Mouse (Mus musculus): ENCODE measurements around the gene Myoz2. TPM values are rescaled to one million over a fixed set of nuclear protein-coding genes. Genes with fewer than 3 reads are reported as not detected.

Gene Myoz2
- total and polyA plus RNA-seq, 2 experiments from 2014 or later, result not detected

- TF ChIP-seq CTCF (IDR thresholded peaks at IDR 0.05; ENCODE audit: low read depth), result no peak
- DNase-seq (ENCODE audit: low spot score) (no peak), ATAC-seq (peak; percentile 35; the same call in 1 of the 2 replicates)
Measured at GRCm38 (mm10) chr3:122974833-122975232, 60.0 kb downstream of the Myoz2 start.

GRCm38 (mm10) chr3:122972126-122972822 is 62.5 kb downstream of the Myoz2 start:
- no peak for ATAC-seq
- 79% methylated on average over 3 of the region's 3 CpGs for WGBS

More at GRCm38 (mm10) chr3:122974833-122975232, 60.0 kb downstream of the Myoz2 start:
- H3K4me2 ChIP-seq (ENCODE audit: low read depth, low read length), result no peak overlapping the region
- no peaks in the 10 kb centered on the region for H3K36me3 ChIP-seq (ENCODE audit: insufficient read depth, low read length)
- no peak overlapping the region for H3K27ac ChIP-seq
- 37% methylated on average over 3 of the region's 3 CpGs for WGBS
- no peaks in the 10 kb centered on the region for H3K4me1 ChIP-seq (ENCODE audit: insufficient read depth, low read length)
- H3K9me3 ChIP-seq (ENCODE audit: low read length), result no peaks in the 10 kb centered on the region
- no peak overlapping the region for H3K9ac ChIP-seq (replicated peaks; ENCODE audit: low read length)
- H3K4me3 ChIP-seq (ENCODE audit: low read length), result no peak overlapping the region
- no peaks in the 10 kb centered on the region for H3K27me3 ChIP-seq (ENCODE audit: insufficient read depth, low read length)

GRCm38 (mm10) chr3:122968391-122968790 is 66.4 kb downstream of the Myoz2 start:
- WGBS, result 86% methylated on average over 9 of the region's 9 CpGs
- DNase-seq (ENCODE audit: low spot score), result no peak
- no peaks in the 10 kb centered on the region for H3K27me3 ChIP-seq (ENCODE audit: insufficient read depth, low read length)
- no peaks in the 10 kb centered on the region for H3K9me3 ChIP-seq (ENCODE audit: low read length)
- no peak overlapping the region for H3K27ac ChIP-seq
- no peaks in the 10 kb centered on the region for H3K36me3 ChIP-seq (ENCODE audit: insufficient read depth, low read length)
- no peak overlapping the region for H3K4me3 ChIP-seq (ENCODE audit: low read length)
- H3K4me2 ChIP-seq (ENCODE audit: low read depth, low read length), result no peak overlapping the region
- ATAC-seq, result no peak
- no peak for TF ChIP-seq CTCF (IDR thresholded peaks at IDR 0.05; ENCODE audit: low read depth)
- H3K9ac ChIP-seq (replicated peaks; ENCODE audit: low read length), result no peak overlapping the region
- no peaks in the 10 kb centered on the region for H3K4me1 ChIP-seq (ENCODE audit: insufficient read depth, low read length)

More at GRCm38 (mm10) chr3:122972126-122972822, 62.5 kb downstream of the Myoz2 start:
- Histone ChIP-seq H3K27ac (no peak overlapping the region), H3K9me3 (ENCODE audit: low read length) (no peaks in the 10 kb centered on the region), H3K9ac (replicated peaks; ENCODE audit: low read length) (no peak overlapping the region), H3K36me3 (ENCODE audit: insufficient read depth, low read length) (no peaks in the 10 kb centered on the region), H3K4me1 (ENCODE audit: insufficient read depth, low read length) (no peaks in the 10 kb centered on the region), H3K4me2 (ENCODE audit: low read depth, low read length) (no peak overlapping the region), H3K27me3 (ENCODE audit: insufficient read depth, low read length) (no peaks in the 10 kb centered on the region), H3K4me3 (ENCODE audit: low read length) (no peak overlapping the region)
- TF ChIP-seq CTCF (IDR thresholded peaks at IDR 0.05; ENCODE audit: low read depth), result no peak
- DNase-seq (ENCODE audit: low spot score), result no peak

- H3K4me2 ChIP-seq (ENCODE audit: low read depth, low read length), result no peak overlapping the region
- H3K36me3 ChIP-seq (ENCODE audit: insufficient read depth, low read length), result 0 out of 2 replicates have a peak, but pooled peaks cover 4% of the 10 kb centered on the region
- H3K9me3 ChIP-seq (ENCODE audit: low read length), result no peaks in the 10 kb centered on the region
- no peak for TF ChIP-seq CTCF (IDR thresholded peaks at IDR 0.05; ENCODE audit: low read depth)
- DNase-seq (ENCODE audit: low spot score) (no peak), ATAC-seq (no peak)
- WGBS, result 85% methylated on average over 5 of the region's 5 CpGs
- H3K27ac ChIP-seq, result no peak overlapping the region
- H3K9ac ChIP-seq (replicated peaks; ENCODE audit: low read length), result no peak overlapping the region
- H3K27me3 ChIP-seq (ENCODE audit: insufficient read depth, low read length), result no peaks in the 10 kb centered on the region
- H3K4me1 ChIP-seq (ENCODE audit: insufficient read depth, low read length), result no peaks in the 10 kb centered on the region
- no peak overlapping the region for H3K4me3 ChIP-seq (ENCODE audit: low read length)
Measured at GRCm38 (mm10) chr3:122964301-122964700, 70.5 kb downstream of the Myoz2 start.

Small RNA genes within 50 kb of the gene (microRNA-seq; reads per million reads assigned to microRNA genes)
- 0 reads per million in 2 experiments for gene Gm22066

Other genes starting within 250 kb of the Myoz2 start
- gene Fabp2, start 139.9 kb downstream of the Myoz2 start, total RNA-seq (2014; rRNA removed), result not detected in 2 replicates
- gene Fabp2, start 139.9 kb downstream of the Myoz2 start, polyA plus RNA-seq (2015; fragmentation: Nextera tagmentation; extraction: Ambion mirVana), result not detected in 2 replicates
- gene Gm10959, start 115.7 kb downstream of the Myoz2 start, total RNA-seq (2014; rRNA removed), result not detected in 2 replicates
- not detected in 2 replicates for gene Gm10959, start 115.7 kb downstream of the Myoz2 start, polyA plus RNA-seq (2015; fragmentation: Nextera tagmentation; extraction: Ambion mirVana)
- gene 1810037I17Rik, start 110.8 kb downstream of the Myoz2 start, total RNA-seq (2014; rRNA removed), result 27.5 and 39.3 TPM in 2 replicates
- 122 and 133 TPM in 2 replicates for gene 1810037I17Rik, start 110.8 kb downstream of the Myoz2 start, polyA plus RNA-seq (2015; fragmentation: Nextera tagmentation; extraction: Ambion mirVana)
- gene Usp53, start 50.5 kb downstream of the Myoz2 start, total RNA-seq (2014; rRNA removed), result 14.2 and 14.7 TPM in 2 replicates
- gene Usp53, start 50.5 kb downstream of the Myoz2 start, polyA plus RNA-seq (2015; fragmentation: Nextera tagmentation; extraction: Ambion mirVana), result 13.1 and 15.0 TPM in 2 replicates
- gene Synpo2, start 201.1 kb upstream of the Myoz2 start, total RNA-seq (2014; rRNA removed), result 0.79 and 1.2 TPM in 2 replicates
- gene Synpo2, start 201.1 kb upstream of the Myoz2 start, polyA plus RNA-seq (2015; fragmentation: Nextera tagmentation; extraction: Ambion mirVana), result 0.77 and 1.2 TPM in 2 replicates
- gene Sec24d, start 232.4 kb upstream of the Myoz2 start, total RNA-seq (2014; rRNA removed), result 20.3 and 28.9 TPM in 2 replicates
- 11.9 and 14.8 TPM in 2 replicates for gene Sec24d, start 232.4 kb upstream of the Myoz2 start, polyA plus RNA-seq (2015; fragmentation: Nextera tagmentation; extraction: Ambion mirVana)

Measured in hindbrain, postnatal 0 days (tissue).